Mouse (Mus musculus): ENCODE data around the gene Orc3. TPM values are rescaled to one million over a fixed set of nuclear protein-coding genes. Genes with fewer than 3 reads are reported as not detected.

Orc3 gene
- polyA plus RNA-seq, 1 experiment from 2014 or later, result 95.3 TPM

DNA sequence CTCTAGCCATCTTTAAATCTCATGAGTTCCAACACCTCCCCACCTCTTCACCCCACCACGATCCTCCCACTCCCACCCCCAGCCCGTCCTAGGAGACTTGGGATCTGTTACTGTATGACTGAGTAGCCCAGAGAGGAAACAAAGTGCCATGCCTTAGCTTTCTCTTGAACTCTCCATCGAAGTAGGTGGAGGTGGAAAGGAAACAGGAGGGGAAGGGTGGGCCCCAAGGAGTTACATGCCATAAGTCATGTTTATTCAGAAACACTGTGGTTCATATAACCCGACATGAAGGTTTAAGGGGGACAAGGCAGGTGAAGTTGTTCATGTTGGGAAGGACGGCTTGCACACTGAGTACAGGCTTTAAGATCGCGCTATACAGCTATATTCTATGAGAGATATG is 22.6 kb upstream of the Orc3 start:
- Histone ChIP-seq H3K9me3 (ENCODE audit: control insufficient read depth, low read length) (no peaks in the 10 kb centered on the region), H3K4me1 (replicated peaks; ENCODE audit: control insufficient read depth, insufficient read depth, low read length) (no peaks in the 10 kb centered on the region), H3K4me3 (replicated peaks; ENCODE audit: low read length) (no peak overlapping the region), H3K27me3 (ENCODE audit: control insufficient read depth, insufficient read depth, low read length) (no peaks in the 10 kb centered on the region), H3K36me3 (replicated peaks; ENCODE audit: control insufficient read depth, insufficient read depth) (peaks cover 36% of the 10 kb centered on the region), H3K9ac (no peak overlapping the region), H3K4me2 (replicated peaks) (no peak overlapping the region), H3K27ac (no peak overlapping the region)
- DNase-seq (ENCODE audit: low spot score) (no peak), ATAC-seq (ENCODE audit: low FRiP score) (no peak)
- WGBS, result 94% methylated on average over 7 of the region's 7 CpGs

DNA sequence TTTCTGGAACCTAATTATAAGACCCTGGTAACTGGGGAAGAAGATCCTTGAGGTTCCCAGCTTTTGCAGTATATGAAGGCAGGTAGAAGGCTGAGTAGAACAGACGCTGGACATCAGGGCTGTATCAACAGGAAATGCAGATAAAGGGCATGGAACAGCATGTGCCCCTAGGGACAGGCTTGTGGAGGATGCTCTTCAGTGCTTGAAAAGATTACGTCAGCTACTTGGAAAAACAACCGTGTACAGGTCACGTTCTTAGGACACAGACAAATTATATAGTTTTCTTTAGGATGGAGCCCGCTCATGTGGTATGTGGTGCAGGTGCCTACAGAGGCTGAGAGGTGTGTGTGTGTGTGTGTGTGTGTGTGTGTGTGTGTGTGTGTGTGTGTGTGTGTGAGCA is 21.3 kb upstream of the Orc3 start:
- DNase-seq (ENCODE audit: low spot score) (no peak), ATAC-seq (ENCODE audit: low FRiP score) (no peak)
- peaks cover 41% of the 10 kb centered on the region for H3K36me3 ChIP-seq (replicated peaks; ENCODE audit: control insufficient read depth, insufficient read depth)
- H3K27ac ChIP-seq, result no peak overlapping the region
- H3K9ac ChIP-seq, result no peak overlapping the region
- WGBS, result 85% methylated on average over 5 of the region's 5 CpGs
- no peaks in the 10 kb centered on the region for H3K9me3 ChIP-seq (ENCODE audit: control insufficient read depth, low read length)
- H3K27me3 ChIP-seq (ENCODE audit: control insufficient read depth, insufficient read depth, low read length), result no peaks in the 10 kb centered on the region
- no peak overlapping the region for H3K4me2 ChIP-seq (replicated peaks)
- no peak overlapping the region for H3K4me3 ChIP-seq (replicated peaks; ENCODE audit: low read length)
- no peaks in the 10 kb centered on the region for H3K4me1 ChIP-seq (replicated peaks; ENCODE audit: control insufficient read depth, insufficient read depth, low read length)

DNA sequence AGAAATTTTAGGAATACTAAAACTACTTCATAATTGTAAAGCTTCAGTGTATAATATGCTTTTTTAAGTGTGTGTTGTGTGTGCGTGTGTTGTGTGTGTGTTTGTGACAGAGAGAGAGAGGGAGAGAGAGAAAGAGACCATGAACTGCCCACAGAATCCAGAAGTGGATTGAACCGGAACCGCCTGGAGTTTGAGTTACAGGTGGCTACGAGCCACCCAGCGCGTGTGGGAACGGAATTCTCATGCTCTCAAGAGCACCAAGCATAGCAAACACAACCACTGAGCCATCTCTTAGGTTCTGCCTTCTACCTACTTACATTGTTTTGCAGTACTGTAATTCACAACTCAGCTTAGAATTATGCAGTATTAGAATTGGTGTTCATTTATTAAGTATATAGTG is 19.4 kb upstream of the Orc3 start:
- WGBS, result 98% methylated on average over 7 of the region's 7 CpGs
- no peak for DNase-seq (ENCODE audit: low spot score)

DNA sequence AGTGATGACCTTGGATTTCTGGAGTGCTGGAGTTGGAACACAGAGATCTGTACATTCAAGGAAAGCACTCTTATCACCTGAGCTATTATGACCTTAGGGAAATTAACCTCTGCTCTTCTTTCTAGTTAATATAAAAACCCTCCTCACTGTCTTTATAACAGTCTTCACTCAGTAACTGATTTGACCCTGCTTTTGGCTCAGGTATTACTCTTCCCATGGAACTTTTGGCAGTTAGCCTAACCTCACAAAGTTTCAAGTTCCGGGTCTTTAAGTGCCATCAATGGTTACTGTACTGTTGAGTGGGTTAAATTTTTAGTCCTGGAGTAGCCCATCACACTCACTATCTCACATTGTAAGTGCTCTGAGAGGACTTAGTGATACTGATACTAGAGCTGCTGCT is 15.2 kb upstream of the Orc3 start:
- Histone ChIP-seq H3K4me2 (replicated peaks) (no peak overlapping the region), H3K27me3 (ENCODE audit: control insufficient read depth, insufficient read depth, low read length) (no peaks in the 10 kb centered on the region), H3K27ac (no peak overlapping the region), H3K4me3 (replicated peaks; ENCODE audit: low read length) (no peak overlapping the region), H3K9me3 (ENCODE audit: control insufficient read depth, low read length) (no peaks in the 10 kb centered on the region), H3K9ac (no peak overlapping the region), H3K4me1 (replicated peaks; ENCODE audit: control insufficient read depth, insufficient read depth, low read length) (no peaks in the 10 kb centered on the region), H3K36me3 (replicated peaks; ENCODE audit: control insufficient read depth, insufficient read depth) (peaks cover 68% of the 10 kb centered on the region)
- DNase-seq (ENCODE audit: low spot score) (no peak), ATAC-seq (ENCODE audit: low FRiP score) (no peak)
- WGBS, result 94% methylated on average over 1 of the region's 1 CpGs

More for the DNA sequence above, 19.4 kb upstream of the Orc3 start:
- no peaks in the 10 kb centered on the region for H3K4me1 ChIP-seq (replicated peaks; ENCODE audit: control insufficient read depth, insufficient read depth, low read length)
- no peak overlapping the region for H3K27ac ChIP-seq
- no peak overlapping the region for H3K9ac ChIP-seq
- ATAC-seq (ENCODE audit: low FRiP score), result no peak
- H3K4me3 ChIP-seq (replicated peaks; ENCODE audit: low read length), result no peak overlapping the region
- H3K9me3 ChIP-seq (ENCODE audit: control insufficient read depth, low read length), result no peaks in the 10 kb centered on the region
- no peak overlapping the region for H3K4me2 ChIP-seq (replicated peaks)
- peaks cover 44% of the 10 kb centered on the region for H3K36me3 ChIP-seq (replicated peaks; ENCODE audit: control insufficient read depth, insufficient read depth)
- H3K27me3 ChIP-seq (ENCODE audit: control insufficient read depth, insufficient read depth, low read length), result no peaks in the 10 kb centered on the region

DNA sequence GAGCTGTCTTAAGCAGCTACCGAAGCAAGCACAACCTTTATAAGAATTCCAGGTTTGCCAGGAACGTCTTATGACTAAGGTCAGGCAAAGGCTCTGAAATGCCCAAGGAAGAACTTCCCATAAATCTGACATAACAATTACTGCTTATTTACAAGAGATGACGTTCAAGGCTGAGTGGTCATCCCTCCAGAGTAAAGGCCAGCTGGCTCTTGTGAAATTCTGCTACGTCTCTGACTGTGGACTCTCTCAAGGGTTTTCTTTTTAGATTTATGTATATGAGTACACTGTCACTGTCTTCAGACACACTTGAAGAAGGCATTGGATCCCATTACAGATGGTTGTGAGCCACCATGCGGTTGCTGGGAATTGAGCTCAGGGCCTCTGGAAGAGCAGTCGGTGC is 11.7 kb upstream of the Orc3 start:
- Histone ChIP-seq H3K27me3 (ENCODE audit: control insufficient read depth, insufficient read depth, low read length) (no peaks in the 10 kb centered on the region), H3K27ac (no peak overlapping the region), H3K36me3 (replicated peaks; ENCODE audit: control insufficient read depth, insufficient read depth) (peaks cover 78% of the 10 kb centered on the region), H3K9me3 (ENCODE audit: control insufficient read depth, low read length) (no peaks in the 10 kb centered on the region), H3K4me3 (replicated peaks; ENCODE audit: low read length) (no peak overlapping the region), H3K9ac (no peak overlapping the region), H3K4me1 (replicated peaks; ENCODE audit: control insufficient read depth, insufficient read depth, low read length) (no peaks in the 10 kb centered on the region), H3K4me2 (replicated peaks) (no peak overlapping the region)
- WGBS, result 95% methylated on average over 6 of the region's 6 CpGs
- no peak for ATAC-seq (ENCODE audit: low FRiP score)
- no peak for DNase-seq (ENCODE audit: low spot score)

DNA sequence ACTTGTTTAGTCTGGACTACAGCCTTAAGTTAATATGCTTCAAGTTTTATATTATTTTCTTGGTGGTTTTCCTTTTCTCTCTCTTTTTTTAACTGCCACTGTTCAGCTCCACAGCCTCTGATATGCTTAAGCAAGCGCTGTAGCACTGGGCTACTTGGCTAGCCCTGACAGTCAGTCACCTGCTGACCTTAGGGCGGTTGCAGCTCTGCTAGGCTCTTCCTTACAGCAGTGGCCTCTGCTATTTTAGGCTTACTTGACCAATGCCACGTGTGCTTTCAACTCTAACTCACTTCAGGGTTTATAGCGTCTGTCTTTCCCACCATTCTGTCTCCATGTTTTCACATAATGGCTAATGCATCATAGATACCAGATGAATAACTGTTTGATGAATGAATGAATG is 10.8 kb upstream of the Orc3 start:
- ATAC-seq (ENCODE audit: low FRiP score) (no peak), DNase-seq (ENCODE audit: low spot score) (no peak)
- Histone ChIP-seq H3K4me1 (replicated peaks; ENCODE audit: control insufficient read depth, insufficient read depth, low read length) (no peaks in the 10 kb centered on the region), H3K9ac (no peak overlapping the region), H3K27me3 (ENCODE audit: control insufficient read depth, insufficient read depth, low read length) (no peaks in the 10 kb centered on the region), H3K36me3 (replicated peaks; ENCODE audit: control insufficient read depth, insufficient read depth) (peaks cover 69% of the 10 kb centered on the region), H3K9me3 (ENCODE audit: control insufficient read depth, low read length) (no peaks in the 10 kb centered on the region), H3K4me2 (replicated peaks) (no peak overlapping the region), H3K4me3 (replicated peaks; ENCODE audit: low read length) (no peak overlapping the region), H3K27ac (no peak overlapping the region)
- 89% methylated on average over 4 of the region's 4 CpGs for WGBS

DNA sequence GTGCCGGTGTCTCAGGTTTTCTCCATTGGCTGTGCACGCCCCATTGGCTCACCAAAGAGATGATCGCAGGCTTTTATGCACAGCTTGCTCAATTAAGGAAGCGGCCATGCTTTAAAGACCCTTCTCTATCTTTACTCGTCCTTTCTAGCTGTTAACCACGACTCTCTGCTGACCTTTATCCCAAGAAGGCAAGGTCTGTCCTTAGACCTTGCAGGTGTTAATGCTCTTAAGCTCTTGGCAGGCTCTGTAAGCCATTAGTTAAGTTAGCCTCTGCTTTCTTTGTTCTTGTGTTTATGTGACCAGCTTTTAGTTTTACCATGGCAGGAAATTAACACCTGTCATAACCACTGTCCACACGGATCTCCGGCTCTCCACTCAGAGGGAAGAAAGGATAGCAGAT is 1.4 kb upstream of the Orc3 start:
- Histone ChIP-seq H3K27me3 (ENCODE audit: control insufficient read depth, insufficient read depth, low read length) (no peaks in the 10 kb centered on the region), H3K4me2 (replicated peaks) (peak overlapping the region; percentile 82), H3K9ac (peak overlapping the region; percentile 91), H3K9me3 (ENCODE audit: control insufficient read depth, low read length) (no peaks in the 10 kb centered on the region), H3K4me1 (replicated peaks; ENCODE audit: control insufficient read depth, insufficient read depth, low read length) (peaks cover 22% of the 10 kb centered on the region), H3K27ac (no peak overlapping the region), H3K4me3 (replicated peaks; ENCODE audit: low read length) (peak overlapping the region; percentile 77), H3K36me3 (replicated peaks; ENCODE audit: control insufficient read depth, insufficient read depth) (peaks cover 4% of the 10 kb centered on the region)
- ATAC-seq (ENCODE audit: low FRiP score) (no peak), DNase-seq (ENCODE audit: low spot score) (no peak)
- 47% methylated on average over 8 of the region's 8 CpGs for WGBS

DNA sequence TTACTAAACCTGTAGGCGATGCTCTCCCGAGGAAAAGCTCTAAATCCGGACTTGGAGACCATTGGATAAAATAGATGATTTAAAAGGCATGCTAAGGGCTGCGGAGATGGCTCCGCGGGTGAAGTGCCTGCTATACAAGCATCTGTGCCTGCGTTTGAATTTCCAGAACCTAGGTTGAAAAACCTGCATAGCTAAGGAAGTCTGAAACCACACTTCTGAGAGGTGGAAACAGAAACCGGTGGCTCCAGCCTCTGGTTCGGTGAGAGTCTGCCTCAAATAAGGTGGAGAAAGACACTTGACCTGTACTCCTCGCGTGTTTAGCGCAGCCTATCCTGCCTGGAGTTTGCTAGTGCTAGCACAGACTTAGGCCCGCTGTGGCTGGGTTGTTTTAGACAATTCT is 559 bp upstream of the Orc3 start:
- Histone ChIP-seq H3K9me3 (ENCODE audit: control insufficient read depth, low read length) (no peaks in the 10 kb centered on the region), H3K4me1 (replicated peaks; ENCODE audit: control insufficient read depth, insufficient read depth, low read length) (peaks cover 22% of the 10 kb centered on the region), H3K4me3 (replicated peaks; ENCODE audit: low read length) (peak overlapping the region; percentile 77), H3K4me2 (replicated peaks) (peak overlapping the region; percentile 82), H3K27ac (peak overlapping the region; percentile 89), H3K27me3 (ENCODE audit: control insufficient read depth, insufficient read depth, low read length) (no peaks in the 10 kb centered on the region), H3K36me3 (replicated peaks; ENCODE audit: control insufficient read depth, insufficient read depth) (peaks cover 4% of the 10 kb centered on the region), H3K9ac (peak overlapping the region; percentile 91)
- DNase-seq (ENCODE audit: low spot score) (peak; percentile 38), ATAC-seq (ENCODE audit: low FRiP score) (peak; percentile 15; the same call in 1 of the 2 replicates)
- WGBS, result 3% methylated on average over 13 of the region's 13 CpGs

DNA sequence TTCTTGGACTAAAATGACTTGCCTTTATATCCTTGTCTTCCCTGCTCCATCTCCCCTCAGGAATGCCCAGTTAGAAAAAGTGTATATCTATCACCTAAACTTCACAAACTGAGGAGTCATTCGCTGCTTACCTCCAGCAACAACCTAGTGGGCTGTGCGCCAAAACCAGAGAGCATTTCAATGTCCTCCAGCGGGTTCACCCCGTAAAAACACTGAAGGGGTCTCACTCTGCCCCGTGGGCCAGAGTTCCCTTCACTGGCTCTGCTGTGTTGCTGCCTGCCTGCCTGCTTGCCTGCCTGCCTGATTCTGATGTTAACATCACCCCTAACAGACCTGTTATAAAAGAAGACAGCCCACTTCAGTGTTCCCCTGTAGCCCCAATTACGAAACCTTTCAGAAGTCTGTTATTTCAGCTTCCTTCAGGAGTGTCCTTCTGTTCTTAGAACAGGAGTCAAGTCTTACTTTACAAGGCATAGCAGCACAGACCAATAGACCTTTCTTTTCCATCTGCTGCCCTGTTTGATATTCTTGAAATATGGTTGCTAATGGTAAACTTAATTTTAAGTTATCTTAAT is 1.1 kb downstream of the Orc3 start:
- ATAC-seq (ENCODE audit: low FRiP score), result no peak
- Histone ChIP-seq H3K27me3 (ENCODE audit: control insufficient read depth, insufficient read depth, low read length) (no peaks in the 10 kb centered on the region), H3K9me3 (ENCODE audit: control insufficient read depth, low read length) (no peaks in the 10 kb centered on the region), H3K9ac (peak overlapping the region; percentile 91), H3K4me2 (replicated peaks) (peak overlapping the region; percentile 82), H3K4me1 (replicated peaks; ENCODE audit: control insufficient read depth, insufficient read depth, low read length) (peaks cover 22% of the 10 kb centered on the region), H3K36me3 (replicated peaks; ENCODE audit: control insufficient read depth, insufficient read depth) (peaks cover 13% of the 10 kb centered on the region), H3K27ac (no peak overlapping the region), H3K4me3 (replicated peaks; ENCODE audit: low read length) (peak overlapping the region; percentile 77)
- WGBS, result 73% methylated on average over 6 of the region's 6 CpGs
- no peak for DNase-seq (ENCODE audit: low spot score)

DNA sequence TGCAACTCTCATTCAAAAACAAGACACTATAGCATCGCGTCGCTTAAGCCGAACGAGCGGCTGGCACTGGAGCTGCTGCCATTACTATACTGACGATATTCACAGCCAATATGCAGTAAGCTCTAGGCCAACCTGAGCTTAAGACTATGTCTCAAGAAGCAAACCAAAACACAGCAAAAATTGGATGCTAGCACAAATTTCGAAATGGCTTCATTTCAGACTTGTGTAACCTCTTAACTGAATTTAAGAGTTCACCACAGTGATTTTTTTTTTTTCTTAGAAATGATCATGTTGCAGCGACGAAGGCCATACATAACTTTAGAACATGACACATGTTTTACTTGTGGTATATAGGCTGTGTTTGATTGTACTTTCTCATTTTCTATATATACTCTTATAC is 8.1 kb downstream of the Orc3 start:
- 96% methylated on average over 10 of the region's 10 CpGs for WGBS
- H3K9me3 ChIP-seq (ENCODE audit: control insufficient read depth, low read length), result no peaks in the 10 kb centered on the region
- peaks cover 53% of the 10 kb centered on the region for H3K36me3 ChIP-seq (replicated peaks; ENCODE audit: control insufficient read depth, insufficient read depth)
- no peak for ATAC-seq (ENCODE audit: low FRiP score)
- no peaks in the 10 kb centered on the region for H3K27me3 ChIP-seq (ENCODE audit: control insufficient read depth, insufficient read depth, low read length)
- no peak overlapping the region for H3K4me2 ChIP-seq (replicated peaks)
- H3K9ac ChIP-seq, result no peak overlapping the region
- H3K27ac ChIP-seq, result no peak overlapping the region
- no peak overlapping the region for H3K4me3 ChIP-seq (replicated peaks; ENCODE audit: low read length)
- H3K4me1 ChIP-seq (replicated peaks; ENCODE audit: control insufficient read depth, insufficient read depth, low read length), result no peaks in the 10 kb centered on the region
- no peak for DNase-seq (ENCODE audit: low spot score)

All from hindbrain, embryonic 14.5 days (tissue).